Mouse (Mus musculus): ENCODE data around the gene Gm9936.

- peak in 1 of 2 experiments; percentile 72; a peak in 2 of 4 replicates for TF ChIP-seq CTCF (conservative IDR thresholded peaks at IDR 0.05 in 1 of 2, IDR thresholded peaks at IDR 0.05 in 1 of 2; ENCODE audit: low read depth in 2 of 2, low read length in 2 of 2)
- TF ChIP-seq KAT2A (IDR thresholded peaks at IDR 0.05; ENCODE audit: insufficient replicate concordance, low read length): no peak
- no peak for TF ChIP-seq MAFK (IDR thresholded peaks at IDR 0.05; ENCODE audit: insufficient replicate concordance, low read length)
- TF ChIP-seq CHD2 (IDR thresholded peaks at IDR 0.05; ENCODE audit: low read length): no peak
- no peak for TF ChIP-seq POLR2A (IDR thresholded peaks at IDR 0.05; ENCODE audit: low read depth, low read length)
- no peak for TF ChIP-seq EP300 (IDR thresholded peaks at IDR 0.05; ENCODE audit: low read length)
- no peak for TF ChIP-seq HCFC1 (IDR thresholded peaks at IDR 0.05; ENCODE audit: low read depth, low read length)
- no peak for TF ChIP-seq GABPA (IDR thresholded peaks at IDR 0.05; ENCODE audit: insufficient replicate concordance, low read depth, low read length)
- no peak for TF ChIP-seq ZMIZ1 (IDR thresholded peaks at IDR 0.05; ENCODE audit: low read depth, low read length)
- TF ChIP-seq RCOR1 (conservative IDR thresholded peaks at IDR 0.05; ENCODE audit: low read depth, low read length): no peak
- no peak for TF ChIP-seq ETS1 (conservative IDR thresholded peaks at IDR 0.05; ENCODE audit: low read depth, low read length)
- TF ChIP-seq MEF2A (IDR thresholded peaks at IDR 0.05; ENCODE audit: borderline replicate concordance, low read depth, low read length): no peak
These were observed 17.4 kb upstream of the Gm9936 start for GRCm38 (mm10) chr5:114875858-114876257.
